Mouse (Mus musculus): ENCODE results near the gene Sstr1. TPM values are rescaled to one million over a fixed set of nuclear protein-coding genes. Genes with fewer than 3 reads are reported as not detected.

The Sstr1 gene
- polyA plus RNA-seq, 1 experiment from 2014 or later: 1.4 TPM

GRCm38 (mm10) chr12:58225644-58226043 lies 14.1 kb downstream of the Sstr1 start:
- Histone ChIP-seq H3K27ac (no peak overlapping the region), H3K4me2 (no peak overlapping the region), H3K4me3 (replicated peaks) (no peak overlapping the region), H3K36me3 (no peaks in the 10 kb centered on the region), H3K4me1 (replicated peaks) (no peaks in the 10 kb centered on the region), H3K9me3 (no peaks in the 10 kb centered on the region), H3K27me3 (no peaks in the 10 kb centered on the region), H3K9ac (replicated peaks) (no peak overlapping the region)
- 64% methylated on average over 5 of the region's 5 CpGs for WGBS
- no peak for ATAC-seq (ENCODE audit: insufficient number of reproducible peaks, insufficient read depth, low FRiP score, low TSS enrichment, low read depth)

DNA sequence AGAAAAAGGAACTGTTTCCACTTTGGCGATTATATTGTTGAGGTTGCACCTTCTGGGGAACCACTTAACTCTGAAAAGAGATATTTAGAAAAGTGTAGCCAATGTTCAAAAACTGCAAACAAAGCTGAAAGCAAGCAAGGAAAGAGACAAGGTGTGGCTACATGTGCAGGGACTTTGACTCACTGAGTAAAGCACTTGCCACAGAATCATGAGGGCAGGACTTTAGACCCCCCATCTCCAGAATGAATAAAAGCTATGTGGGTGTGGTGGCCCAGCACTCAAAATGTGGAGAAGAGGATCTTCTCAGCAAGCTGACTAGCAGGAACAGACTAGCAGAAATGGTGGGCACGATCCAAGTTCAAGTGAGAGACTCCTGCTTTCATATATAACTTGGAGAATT lies 20.9 kb downstream of the Sstr1 start:
- Histone ChIP-seq H3K36me3 (no peaks in the 10 kb centered on the region), H3K27me3 (no peaks in the 10 kb centered on the region), H3K4me2 (no peak overlapping the region), H3K4me3 (replicated peaks) (no peak overlapping the region), H3K4me1 (replicated peaks) (no peaks in the 10 kb centered on the region), H3K9me3 (no peaks in the 10 kb centered on the region), H3K9ac (replicated peaks) (no peak overlapping the region), H3K27ac (no peak overlapping the region)
- ATAC-seq (ENCODE audit: insufficient number of reproducible peaks, insufficient read depth, low FRiP score, low TSS enrichment, low read depth): no peak
- 88% methylated on average over 2 of the region's 2 CpGs for WGBS

- Histone ChIP-seq H3K36me3 (no peaks in the 10 kb centered on the region), H3K4me2 (no peak overlapping the region), H3K4me1 (replicated peaks) (no peaks in the 10 kb centered on the region), H3K27me3 (no peaks in the 10 kb centered on the region), H3K9me3 (no peaks in the 10 kb centered on the region), H3K4me3 (replicated peaks) (no peak overlapping the region), H3K9ac (replicated peaks) (no peak overlapping the region), H3K27ac (no peak overlapping the region)
- 82% methylated on average over 1 of the region's 1 CpGs for WGBS
- no peak for ATAC-seq (ENCODE audit: insufficient number of reproducible peaks, insufficient read depth, low FRiP score, low TSS enrichment, low read depth)
Measured at GRCm38 (mm10) chr12:58251901-58252300, 40.3 kb downstream of the Sstr1 start.

Other genes with a start within 250 kb of the Sstr1 start
- gene Clec14a, start 57.5 kb downstream of the Sstr1 start, polyA plus RNA-seq (2016; fragmentation: Nextera tagmentation; extraction: Ambion mirVana): 8.9 and 10.7 TPM in 2 replicates

Data from limb, embryonic 12.5 days (tissue).